Mouse (Mus musculus) Patski (cell line): Measurements from ENCODE around the gene Fhad1. TPM values are rescaled to one million over a fixed set of nuclear protein-coding genes. Genes with fewer than 3 reads are reported as not detected.

Source experiments
- ATAC-seq: fragments of 100-300 bp; one replicate; pipeline ENCODE4 v1.8.0; 2021
- CTCF ChIA-PET: fragments of 350-600 bp; sonication (Branson Sonifier 250); formaldehyde crosslinking; loops from one replicate; lab custom pipeline; 2022; ENCODE audit warnings: inconsistent platforms; lab: Charles Lee
- POLR2A ChIA-PET: fragments of 350-600 bp; sonication (Branson Sonifier 250); formaldehyde crosslinking; loops from one replicate; lab custom pipeline; 2022; ENCODE audit warnings: antibody characterized with exemption, inconsistent platforms; lab: Charles Lee
- DNase-seq: peaks from one replicate; pipeline ENCODE4 v3.0.0-alpha.2; 2011; ENCODE audit warnings: low read depth, low spot score
- H3K27me3 ChIP-seq: fragments of 371-371 bp; one replicate; pipeline ENCODE4 v1.5.1; 2021
- CTCF ChIP-seq: fragments of 100-300 bp; IDR thresholded peaks from one replicate; pipeline ENCODE4 v1.5.1; 2021
- in situ Hi-C: fragments of 300-500 bp; cut with MboI; formaldehyde crosslinking; loops from 3 replicates; pipeline ENCODE4 v1.11.1; 2018; ENCODE audit warnings: low pct_unique_long_range_greater_than_20kb, mixed read lengths
- polyA plus RNA-seq: library from polyadenylated mRNA; unstranded; gene quantifications from one replicate; pipeline ENCODE4 v1.2.3, GENCODE M21; 2021

Gene Fhad1
- polyA plus RNA-seq, 1 experiment from 2014 or later = 0.41 TPM

DNA sequence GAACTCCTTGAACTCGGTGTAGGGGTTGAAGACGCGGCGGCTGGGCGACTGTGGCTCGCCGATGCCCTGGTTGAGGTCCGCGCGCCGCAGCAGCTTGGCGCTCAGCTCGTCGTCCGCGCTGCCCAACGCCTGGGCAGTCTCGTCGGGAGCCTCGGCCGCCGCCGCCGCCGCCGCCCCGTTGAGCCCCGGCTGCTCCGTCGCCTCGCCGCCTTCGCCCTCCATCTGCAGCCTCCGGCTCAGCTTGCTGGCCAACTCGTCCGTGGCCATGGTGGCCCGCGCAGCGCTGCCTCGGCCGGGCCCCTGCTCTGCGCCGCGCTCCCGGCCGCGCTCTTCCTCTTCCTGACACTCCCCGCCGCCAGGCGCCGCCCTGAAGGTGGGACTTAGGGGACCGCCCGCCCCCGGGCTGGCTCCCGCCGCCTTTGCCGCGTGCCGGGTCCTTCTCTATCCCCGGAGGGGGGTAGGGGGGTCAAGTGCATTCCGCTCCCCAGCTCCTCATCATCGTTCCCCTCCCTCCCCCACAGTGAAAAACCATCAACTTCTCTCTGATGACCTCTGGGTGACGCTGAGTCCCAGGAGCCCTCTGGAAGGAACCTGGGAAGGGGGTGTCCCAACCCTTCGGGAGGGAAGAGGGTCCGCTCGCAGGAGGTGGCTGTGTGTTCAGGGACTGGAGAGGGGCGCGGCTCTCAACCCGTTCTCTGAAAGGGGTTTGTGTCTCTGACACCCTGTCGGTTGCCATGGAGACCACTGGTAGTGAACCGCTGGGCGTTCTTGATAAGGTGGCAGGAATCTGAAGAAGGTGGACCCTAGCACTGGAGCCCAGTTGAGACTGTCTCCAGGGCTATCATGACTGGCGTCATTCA lies 140.1 kb downstream of the Fhad1 start, which contains the start of gene Efhd2:
Gene Efhd2, minus strand, starts transcription at position 320 of the 860 bp plus-strand sequence.
- TF ChIP-seq CTCF = no peak
- in situ Hi-C loops = loop anchor here (5.0 kb wide), 1 partner anchor 52 kb away; no protein-coding TSS in a partner anchor
- no peaks in the 10 kb centered on the region for H3K27me3 ChIP-seq
- DNase-seq (no peak), ATAC-seq (peak; percentile 91)
- ChIA-PET CTCF (no interaction called here), POLR2A (interaction anchor here (0.6 kb wide), 1 partner anchor 210 kb away, joined by 3 read pairs; no protein-coding TSS in a partner anchor)

DNA sequence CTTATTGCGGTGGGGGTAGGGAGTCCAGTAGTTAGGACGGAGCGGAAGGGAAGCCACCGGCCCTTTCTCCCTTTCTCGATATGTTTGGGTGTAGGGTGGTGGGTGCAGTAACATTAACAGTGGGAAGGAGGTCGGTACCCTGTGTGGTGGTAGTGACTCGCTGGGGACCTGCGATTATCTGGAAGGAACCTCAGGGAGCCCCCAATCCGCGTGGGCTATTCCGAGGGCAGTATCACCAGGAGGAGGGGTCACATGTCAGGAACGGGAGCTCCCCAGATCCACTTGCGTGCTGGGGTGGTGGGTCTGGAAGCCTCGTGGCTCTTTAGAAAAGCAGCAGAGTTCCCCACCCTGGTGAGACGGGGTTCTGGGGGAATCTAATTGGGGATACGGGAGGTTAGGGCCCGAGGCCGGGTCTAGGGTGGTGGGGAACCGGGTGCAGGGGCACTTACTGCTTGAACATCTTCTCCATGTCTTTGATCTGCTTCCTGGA lies 140.7 kb downstream of the Fhad1 start:
- in situ Hi-C loops = loop anchor here (5.0 kb wide), 1 partner anchor 53 kb away; no protein-coding TSS in a partner anchor
- ChIA-PET POLR2A (no interaction called here), CTCF (no interaction called here)
- H3K27me3 ChIP-seq = no peaks in the 10 kb centered on the region
- TF ChIP-seq CTCF = no peak
- ATAC-seq = peak; percentile 15
- no peak for DNase-seq

DNA sequence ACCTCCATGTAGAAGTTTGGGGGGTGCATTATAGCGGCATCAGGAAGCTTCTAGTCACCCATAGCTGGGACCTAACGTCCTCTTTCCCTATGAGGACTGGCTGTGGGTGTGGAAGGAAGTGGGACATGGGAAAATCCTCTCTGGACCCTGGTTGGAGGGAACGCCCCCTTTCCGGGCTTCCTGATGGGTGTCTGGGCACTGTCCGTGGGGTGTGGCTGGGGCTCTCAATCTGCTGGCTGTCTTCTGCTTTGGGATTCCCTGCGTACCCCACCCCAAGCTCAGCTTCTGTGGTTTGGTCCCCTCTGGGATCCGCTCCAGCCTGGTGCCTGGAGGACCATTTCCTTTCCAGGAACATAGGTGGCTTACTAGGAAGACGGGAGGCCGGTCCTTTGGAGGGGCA lies 141.9 kb downstream of the Fhad1 start:
- DNase-seq (no peak), ATAC-seq (no peak)
- TF ChIP-seq CTCF = no peak
- POLR2A ChIA-PET = interaction anchor here (0.9 kb wide), 1 partner anchor 102 kb away, joined by 3 read pairs; no protein-coding TSS in a partner anchor
- H3K27me3 ChIP-seq = no peaks in the 10 kb centered on the region
- in situ Hi-C loops = loop anchor here (5.0 kb wide), 1 partner anchor 54 kb away; no protein-coding TSS in a partner anchor
- CTCF ChIA-PET = no interaction called here

DNA sequence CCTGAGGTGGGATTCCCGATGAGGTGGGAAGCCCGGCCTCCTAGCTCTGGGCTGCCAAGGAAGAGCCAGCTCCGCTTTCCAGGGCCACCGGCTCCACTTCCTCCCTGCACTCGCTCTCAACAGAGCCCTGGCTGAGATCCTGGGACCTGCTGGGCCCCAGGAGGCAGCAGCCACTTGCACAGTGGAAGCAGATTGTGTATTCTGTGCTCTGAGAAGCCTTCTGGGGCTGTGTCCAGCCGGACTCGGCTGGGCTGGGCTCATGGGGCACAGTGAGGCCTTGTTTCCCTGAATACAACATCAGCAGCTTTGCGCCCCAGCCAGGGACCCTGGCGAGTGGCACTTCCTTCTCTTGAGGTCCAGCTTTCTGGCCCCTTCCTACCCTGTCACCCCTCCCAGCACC lies 143.0 kb downstream of the Fhad1 start:
- no peak for TF ChIP-seq CTCF
- DNase-seq (no peak), ATAC-seq (no peak)
- in situ Hi-C loops = loop anchor here (5.0 kb wide), 1 partner anchor 55 kb away; no protein-coding TSS in a partner anchor
- ChIA-PET CTCF (interaction anchor here (1.1 kb wide), 1 partner anchor 36 kb away, joined by 3 read pairs; no protein-coding TSS in a partner anchor), POLR2A (no interaction called here)
- no peaks in the 10 kb centered on the region for H3K27me3 ChIP-seq

DNA sequence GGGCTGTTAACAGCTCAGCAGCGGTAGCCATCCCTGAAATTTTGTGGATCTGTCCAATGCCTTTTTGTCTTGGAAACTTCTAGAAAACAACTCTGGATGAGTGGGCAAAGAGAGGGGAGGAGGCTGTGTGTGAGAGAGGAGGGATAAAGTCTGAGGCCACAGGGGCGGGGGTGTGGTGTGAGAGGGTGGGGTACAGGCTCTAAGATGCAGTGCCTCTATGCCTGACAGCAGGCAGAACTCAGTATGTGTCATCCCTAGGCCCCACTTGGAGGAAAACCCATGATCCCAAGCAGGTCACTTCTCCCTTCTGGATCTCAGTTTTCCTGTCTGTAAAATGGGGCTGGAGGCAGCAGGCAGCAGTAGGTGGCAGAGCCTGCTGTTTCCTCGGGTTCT lies 143.6 kb downstream of the Fhad1 start:
- ChIA-PET CTCF (no interaction called here), POLR2A (no interaction called here)
- ATAC-seq (no peak), DNase-seq (no peak)
- no peaks in the 10 kb centered on the region for H3K27me3 ChIP-seq
- TF ChIP-seq CTCF = no peak
- in situ Hi-C loops = loop anchor here (5.0 kb wide), 1 partner anchor 56 kb away; no protein-coding TSS in a partner anchor

DNA sequence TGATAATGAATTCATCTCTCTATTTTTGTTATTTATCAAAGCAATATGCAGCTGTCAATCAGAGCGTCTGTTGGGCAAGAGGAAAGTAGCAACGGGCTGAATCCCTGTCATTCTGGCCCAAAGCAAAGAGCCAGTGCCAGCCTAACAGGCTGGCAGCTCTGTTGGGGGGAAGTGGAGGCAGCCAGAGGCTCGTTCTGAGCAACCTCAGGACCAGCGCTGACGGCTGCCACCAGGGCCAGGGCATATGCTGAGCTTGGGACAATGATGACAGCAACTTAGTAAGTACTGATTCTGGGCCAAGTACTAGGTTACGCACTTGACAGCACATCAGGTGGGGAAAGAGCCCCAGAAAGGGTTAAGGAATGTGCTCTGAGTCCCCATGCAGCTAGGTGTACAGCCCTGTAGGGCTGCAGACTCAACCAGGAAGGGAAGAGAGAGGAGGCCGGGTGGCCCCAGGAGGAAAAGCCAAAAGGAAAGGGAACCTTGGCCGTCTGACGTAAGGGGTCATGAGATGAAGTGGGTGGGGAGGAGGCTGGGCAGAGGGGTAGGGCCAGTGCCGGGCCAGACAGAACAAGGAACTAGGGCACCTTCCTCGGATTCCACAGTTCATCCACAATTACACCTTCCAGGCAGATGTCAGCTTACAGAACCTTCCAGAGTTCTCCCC lies 144.1 kb downstream of the Fhad1 start:
- TF ChIP-seq CTCF = no peak
- ATAC-seq (no peak), DNase-seq (no peak)
- CTCF ChIA-PET = no interaction called here
- in situ Hi-C loops = loop anchor here (5.0 kb wide), 1 partner anchor 57 kb away; no protein-coding TSS in a partner anchor
- POLR2A ChIA-PET = no interaction called here
- H3K27me3 ChIP-seq = no peaks in the 10 kb centered on the region

DNA sequence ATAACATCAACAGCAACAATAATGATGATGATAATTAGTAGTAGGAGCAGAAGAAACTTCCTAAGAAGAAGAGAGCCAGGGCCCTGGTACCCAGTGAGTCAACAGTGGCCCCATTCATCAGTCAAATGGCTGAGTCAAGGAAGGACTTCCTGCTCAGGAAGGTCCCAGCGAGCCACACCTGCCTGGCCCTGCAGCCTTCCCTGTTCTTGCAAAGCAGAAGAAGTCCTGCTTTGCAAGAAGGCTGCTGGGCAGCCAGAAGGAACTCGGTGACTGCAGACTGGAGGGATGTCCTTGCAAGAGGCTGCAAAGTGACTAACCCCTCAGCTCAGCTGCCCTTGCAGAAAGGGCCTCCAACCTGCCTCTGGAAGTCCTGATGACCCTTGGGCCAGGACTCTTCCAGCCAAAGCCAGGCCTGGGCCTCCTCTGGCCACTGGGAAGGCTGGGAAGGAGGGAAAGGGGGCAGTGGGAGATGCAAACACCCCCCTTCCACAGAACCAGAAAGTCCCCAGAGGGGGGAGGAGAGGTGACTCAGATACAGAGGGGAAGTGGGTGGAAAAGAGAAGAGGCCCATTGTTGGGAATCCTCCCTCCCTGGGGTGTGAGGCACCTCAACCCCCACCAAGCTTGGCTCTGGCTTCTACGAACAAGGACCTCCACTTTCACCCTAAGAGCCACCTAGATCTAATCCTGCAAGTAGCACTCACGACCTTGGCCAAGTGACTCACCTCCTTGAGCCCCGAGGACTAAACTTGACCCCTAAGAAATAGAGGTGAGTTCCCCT lies 145.3 kb downstream of the Fhad1 start:
- POLR2A ChIA-PET = no interaction called here
- H3K27me3 ChIP-seq = no peaks in the 10 kb centered on the region
- DNase-seq (no peak), ATAC-seq (no peak)
- CTCF ChIA-PET = no interaction called here
- in situ Hi-C loops = loop anchor here (5.0 kb wide), 1 partner anchor 58 kb away; no protein-coding TSS in a partner anchor
- TF ChIP-seq CTCF = no peak

DNA sequence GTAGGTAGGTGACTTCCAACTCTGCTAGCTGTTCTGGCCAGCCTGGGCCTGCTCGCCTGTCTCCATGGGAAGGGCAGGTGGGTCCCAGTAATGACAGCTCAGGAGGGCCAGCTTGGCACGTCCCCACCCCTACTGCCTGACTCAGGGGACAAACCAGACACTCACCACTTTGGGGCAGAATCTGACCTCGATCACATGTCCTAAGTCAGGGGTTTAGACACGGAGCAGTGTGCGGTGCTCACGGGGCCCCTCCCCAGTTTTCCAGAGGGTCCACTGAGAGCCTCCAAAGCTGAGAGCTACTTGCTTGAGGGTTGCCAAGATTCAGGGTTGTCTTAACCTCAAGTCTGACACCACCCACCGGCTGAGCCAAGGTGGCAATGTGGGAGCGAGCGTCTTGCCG lies 146.8 kb downstream of the Fhad1 start:
- ChIA-PET CTCF (interaction anchor here (2.0 to 2.5 kb wide), 2 partner anchors 87 to 90 kb away, joined by 5 to 9 read pairs; no protein-coding TSS in a partner anchor), POLR2A (no interaction called here)
- no peaks in the 10 kb centered on the region for H3K27me3 ChIP-seq
- DNase-seq (no peak), ATAC-seq (no peak)
- in situ Hi-C loops = no loop called here
- TF ChIP-seq CTCF = no peak

DNA sequence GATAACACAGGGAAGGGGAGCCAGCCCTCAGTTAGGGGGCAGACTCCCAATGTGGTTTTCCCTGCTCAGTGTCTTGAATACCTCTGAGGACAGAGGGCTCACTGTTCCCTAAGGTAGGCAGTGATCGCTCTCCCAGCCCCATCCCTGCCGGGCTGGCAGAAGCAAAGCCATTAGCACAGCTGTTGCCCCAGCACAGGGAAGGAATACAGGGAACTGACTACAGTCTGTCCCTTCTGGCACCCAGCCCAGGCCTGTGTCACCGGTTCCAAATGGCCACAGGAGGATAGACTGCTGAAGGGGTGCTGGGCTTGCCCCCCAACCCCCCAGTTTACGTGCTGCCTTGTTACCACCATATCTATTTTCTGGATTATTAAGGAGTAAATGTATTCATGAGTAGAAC lies 147.4 kb downstream of the Fhad1 start:
- POLR2A ChIA-PET = interaction anchor here (1.0 kb wide), 1 partner anchor 62 kb away, joined by 4 read pairs; no protein-coding TSS in a partner anchor
- no peak for DNase-seq

More for the DNA sequence above, 147.4 kb downstream of the Fhad1 start:
- in situ Hi-C loops = no loop called here
- CTCF ChIA-PET = interaction anchor here (1.0 to 2.5 kb wide), 3 partner anchors 13 to 90 kb away, joined by 3 to 9 read pairs (median 5); no protein-coding TSS in a partner anchor
- TF ChIP-seq CTCF = no peak
- no peaks in the 10 kb centered on the region for H3K27me3 ChIP-seq
- peak; percentile 41 for ATAC-seq
